Mouse (Mus musculus): ENCODE results near the gene Ylpm1.
A peak's percentile ranks its signal among the peaks of the same experiment; 100 is the strongest.

Gene Ylpm1

DNA sequence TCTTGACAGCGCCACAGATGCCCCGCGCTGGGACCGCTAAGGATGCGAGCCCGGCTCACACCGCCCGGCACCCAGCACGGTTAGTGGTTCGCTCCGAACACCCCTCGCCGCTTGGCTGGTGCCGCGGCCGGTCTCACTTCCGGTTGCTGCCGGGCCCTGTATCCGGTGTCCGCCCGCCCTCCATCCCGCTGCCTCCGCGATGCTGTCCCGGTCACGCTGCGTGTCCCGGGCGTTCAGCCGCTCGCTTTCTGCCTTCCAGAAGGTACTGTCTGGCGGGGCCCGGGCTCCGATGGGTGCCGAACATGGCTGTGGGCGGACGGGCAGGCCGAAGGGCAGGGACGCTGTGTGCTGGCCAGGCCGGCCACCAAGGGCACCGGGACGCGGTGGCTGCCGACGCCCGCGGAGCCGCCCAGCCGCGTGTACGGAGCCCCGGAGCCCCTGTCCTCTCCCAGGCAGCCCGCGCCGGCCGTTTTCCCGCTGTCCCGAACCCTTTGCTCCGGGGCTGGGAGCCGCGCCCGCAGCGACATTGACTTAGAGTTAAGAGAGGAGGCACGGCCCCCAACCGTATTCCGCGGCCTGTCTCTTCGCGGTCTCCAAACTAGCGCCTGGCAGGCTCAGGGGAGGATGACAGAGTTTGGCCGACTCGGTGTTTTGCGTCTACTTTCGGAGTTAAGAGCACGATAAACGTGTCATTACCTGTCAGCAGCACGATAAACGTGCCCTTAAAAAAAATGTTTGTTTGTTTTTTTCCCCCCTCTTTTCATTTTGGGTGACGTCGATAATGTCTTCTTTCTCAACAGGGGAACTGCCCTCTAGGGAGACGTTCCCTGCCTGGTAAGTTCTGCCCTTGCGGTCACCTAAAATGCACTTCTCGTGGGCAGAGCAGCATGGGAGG, 114.8 kb downstream of the Ylpm1 start, which contains the start of the genes Prox2 and Dlst:
Prox2 (minus strand) TSS at position 62 of the 895 bp plus-strand sequence.
Dlst (plus strand) TSS at position 136 of the 895 bp plus-strand sequence.
- DNase-seq, result peak; percentile 91

GRCm38 (mm10) chr12:85112550-85113251, 116.6 kb downstream of the Ylpm1 start:
- no peak for DNase-seq

DNA sequence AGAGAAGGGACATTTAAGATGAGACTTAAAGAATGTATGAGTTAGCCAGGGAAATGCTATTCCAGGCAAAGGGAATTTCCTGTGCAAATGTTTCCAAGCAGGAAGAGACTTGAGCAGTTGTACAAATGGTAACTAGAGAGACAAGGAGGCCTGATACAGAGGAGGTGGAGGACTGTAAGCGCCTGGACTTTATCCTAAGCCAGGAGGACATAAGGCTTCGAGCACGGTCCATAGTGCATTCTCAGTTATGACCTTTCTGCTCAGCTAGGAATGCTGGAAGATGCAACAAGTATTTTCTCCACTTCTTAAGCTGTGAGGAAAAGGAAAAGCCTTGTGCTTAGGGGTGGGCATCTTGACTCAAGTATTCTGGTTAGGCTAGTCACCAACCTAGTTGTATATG, 117.2 kb downstream of the Ylpm1 start:
- no peak for DNase-seq

- no peak for DNase-seq
These were observed 117.8 kb downstream of the Ylpm1 start for GRCm38 (mm10) chr12:85113917-85114316.

GRCm38 (mm10) chr12:85115678-85116077, 119.6 kb downstream of the Ylpm1 start:
- DNase-seq, result no peak
